Mouse (Mus musculus) bone marrow macrophage, adult 2 months (primary cell): ENCODE data around the gene Trpm3.

Experiments used
- CTCF ChIP-seq: IDR thresholded peaks from 2 replicates; pipeline ENCODE4 v1.5.1; 2012; ENCODE audit warnings: low read depth, mild to moderate bottlenecking, low read length, moderate library complexity
- POLR2A ChIP-seq: IDR thresholded peaks from 2 replicates; pipeline ENCODE4 v1.6.1; 2012; ENCODE audit warnings: mild to moderate bottlenecking, low read depth, low read length, borderline replicate concordance

DNA sequence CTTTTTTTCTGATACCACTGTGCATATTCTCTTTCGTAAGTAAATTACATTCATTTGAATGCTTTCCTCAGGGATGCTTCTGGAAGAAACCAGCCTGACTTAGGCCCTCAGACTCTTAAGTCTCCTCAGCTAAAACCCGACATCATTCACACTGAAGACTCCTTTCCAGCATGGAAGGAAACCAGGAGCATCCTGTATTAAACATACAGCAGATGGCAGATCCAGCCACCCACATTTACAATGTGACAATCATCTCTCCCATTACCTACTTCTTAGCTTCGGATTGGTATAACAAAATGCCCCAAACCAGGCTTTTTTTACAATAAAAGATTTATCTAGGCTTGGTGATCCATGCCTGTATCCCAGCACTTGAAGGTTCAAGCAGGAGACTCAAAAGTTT lies 796.2 kb downstream of the Trpm3 start:
- TF ChIP-seq CTCF = no peak
- TF ChIP-seq POLR2A = no peak
